Mouse (Mus musculus): Measurements from ENCODE around the gene Bcar1. TPM values are rescaled to one million over a fixed set of nuclear protein-coding genes. Genes with fewer than 3 reads are reported as not detected.

Bcar1 gene
- polyA plus RNA-seq, 1 experiment from 2014 or later: 22.6 TPM

DNA sequence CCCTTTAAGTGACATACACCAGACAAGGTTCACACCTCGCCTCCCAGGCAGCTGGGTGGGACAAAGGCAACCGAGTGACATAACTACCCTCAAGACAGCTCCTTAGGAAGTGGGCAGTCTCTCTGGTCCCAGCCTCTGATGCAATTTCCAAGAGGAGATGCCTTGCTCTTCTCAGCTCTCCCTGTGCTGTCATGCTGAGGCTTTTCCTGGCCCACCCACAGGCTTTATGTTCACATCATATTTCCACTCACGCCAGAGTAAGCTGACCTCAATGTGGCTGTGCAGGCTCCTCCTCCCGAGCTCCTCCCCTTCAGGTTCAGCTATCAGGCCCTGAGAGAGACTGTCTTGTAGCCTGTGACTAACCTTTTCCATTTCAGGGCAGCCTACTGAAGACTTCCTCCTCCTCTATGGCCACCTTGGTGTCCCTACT, 23.5 kb downstream of the Bcar1 start:
- H3K27ac ChIP-seq (replicated peaks): peak overlapping the region; percentile 40

DNA sequence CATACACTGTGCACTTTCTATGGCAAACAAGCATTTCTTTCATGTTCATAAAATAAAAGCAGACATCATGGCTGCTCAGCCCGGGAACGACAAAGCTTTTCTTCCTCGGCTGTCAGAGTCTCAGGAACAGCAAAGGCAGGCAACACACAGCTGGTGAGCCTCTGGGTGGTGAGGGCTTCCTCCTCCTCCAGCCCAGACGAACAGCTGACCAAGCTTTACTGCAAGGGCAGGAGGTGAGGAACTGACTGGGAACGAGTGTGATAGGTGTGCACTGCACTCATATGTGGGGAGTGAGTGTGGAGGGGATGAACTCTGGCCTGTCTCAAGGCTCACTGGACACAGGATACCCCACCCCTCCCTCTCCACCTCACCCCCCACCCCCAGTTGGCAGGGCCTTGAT, 24.7 kb downstream of the Bcar1 start:
- TF ChIP-seq EP300 (optimal IDR thresholded peaks at IDR 0.05) (no peak), CTCF (IDR thresholded peaks at IDR 0.05; ENCODE audit: low read depth) (no peak)
- Histone ChIP-seq H3K9me3 (ENCODE audit: control insufficient read depth, low read length) (no peaks in the 10 kb centered on the region), H3K36me3 (ENCODE audit: control insufficient read depth, insufficient read depth, low read length) (peaks cover 9% of the 10 kb centered on the region), H3K4me3 (ENCODE audit: low read depth, low read length) (no peak overlapping the region), H3K9ac (ENCODE audit: low read length) (no peak overlapping the region), H3K4me2 (replicated peaks; ENCODE audit: low read depth) (no peak overlapping the region), H3K27ac (replicated peaks) (peak overlapping the region; percentile 58; the same call in 1 of the 2 replicates), H3K4me1 (replicated peaks; ENCODE audit: control insufficient read depth, insufficient read depth) (peaks cover 9% of the 10 kb centered on the region), H3K27me3 (ENCODE audit: control insufficient read depth, insufficient read depth, low read length) (no peaks in the 10 kb centered on the region)
- ATAC-seq (ENCODE audit: low FRiP score, low TSS enrichment): no peak
- DNase-seq (ENCODE audit: low spot score): peak; percentile 15
- WGBS: 44% methylated on average over 5 of the region's 5 CpGs

More for the DNA sequence above, 23.5 kb downstream of the Bcar1 start:
- TF ChIP-seq EP300 (optimal IDR thresholded peaks at IDR 0.05) (no peak), CTCF (IDR thresholded peaks at IDR 0.05; ENCODE audit: low read depth) (no peak)
- Histone ChIP-seq H3K4me2 (replicated peaks; ENCODE audit: low read depth) (no peak overlapping the region), H3K9ac (ENCODE audit: low read length) (no peak overlapping the region), H3K9me3 (ENCODE audit: control insufficient read depth, low read length) (no peaks in the 10 kb centered on the region), H3K4me3 (ENCODE audit: low read depth, low read length) (no peak overlapping the region), H3K4me1 (replicated peaks; ENCODE audit: control insufficient read depth, insufficient read depth) (peaks cover 9% of the 10 kb centered on the region), H3K36me3 (ENCODE audit: control insufficient read depth, insufficient read depth, low read length) (peaks cover 7% of the 10 kb centered on the region), H3K27me3 (ENCODE audit: control insufficient read depth, insufficient read depth, low read length) (no peaks in the 10 kb centered on the region)
- ATAC-seq (ENCODE audit: low FRiP score, low TSS enrichment): peak; percentile 40
- 49% methylated on average over 4 of the region's 4 CpGs for WGBS
- peak; percentile 40 for DNase-seq (ENCODE audit: low spot score)

DNA sequence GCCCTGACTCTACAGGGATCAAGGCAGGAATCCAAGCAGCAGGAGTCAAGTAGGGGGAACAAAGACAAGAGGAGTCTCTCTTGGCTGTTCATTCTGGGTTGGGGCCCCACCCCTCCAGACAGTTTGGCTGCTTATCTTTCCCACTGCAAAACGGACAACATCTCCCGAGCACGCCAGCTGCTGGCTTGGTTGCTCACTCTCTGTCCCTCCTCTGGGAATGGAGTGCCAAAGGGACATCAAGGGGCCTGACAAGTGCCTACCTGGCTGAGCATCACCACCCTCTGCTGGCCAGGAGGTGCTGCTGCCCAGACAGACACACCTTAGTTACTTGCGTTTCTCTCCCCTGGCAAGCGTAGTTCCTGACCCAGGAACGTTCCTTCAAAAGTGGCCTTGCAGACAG, 25.7 kb downstream of the Bcar1 start:
- peaks cover 17% of the 10 kb centered on the region for H3K36me3 ChIP-seq (ENCODE audit: control insufficient read depth, insufficient read depth, low read length)
- peak; percentile 73 for TF ChIP-seq CTCF (IDR thresholded peaks at IDR 0.05; ENCODE audit: low read depth)
- TF ChIP-seq EP300 (optimal IDR thresholded peaks at IDR 0.05): no peak
- H3K9ac ChIP-seq (ENCODE audit: low read length): peak overlapping the region; percentile 61
- H3K4me2 ChIP-seq (replicated peaks; ENCODE audit: low read depth): peak overlapping the region; percentile 38; the same call in 1 of the 2 replicates
- no peaks in the 10 kb centered on the region for H3K9me3 ChIP-seq (ENCODE audit: control insufficient read depth, low read length)
- peaks cover 9% of the 10 kb centered on the region for H3K4me1 ChIP-seq (replicated peaks; ENCODE audit: control insufficient read depth, insufficient read depth)
- no peak overlapping the region for H3K4me3 ChIP-seq (ENCODE audit: low read depth, low read length)
- no peaks in the 10 kb centered on the region for H3K27me3 ChIP-seq (ENCODE audit: control insufficient read depth, insufficient read depth, low read length)
- 25% methylated on average over 6 of the region's 6 CpGs for WGBS
- ATAC-seq (ENCODE audit: low FRiP score, low TSS enrichment) (peak; percentile 58; the same call in 1 of the 2 replicates), DNase-seq (ENCODE audit: low spot score) (peak; percentile 70)
- peak overlapping the region; percentile 96 for H3K27ac ChIP-seq (replicated peaks)

DNA sequence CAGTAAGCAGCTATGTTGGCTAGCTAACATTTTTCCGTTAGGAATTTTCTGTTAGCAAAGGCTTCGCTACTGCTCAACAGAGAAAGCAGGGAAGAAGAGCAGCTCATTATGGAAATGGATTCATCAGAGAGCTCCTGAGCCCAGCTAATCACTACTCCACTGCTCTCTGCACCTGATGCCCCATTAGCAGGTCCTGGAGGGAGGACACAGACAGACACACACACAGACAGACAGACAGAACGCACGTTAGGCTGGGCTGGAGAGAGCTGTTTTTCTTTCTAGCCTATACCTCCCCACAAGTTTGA, 26.2 kb downstream of the Bcar1 start:
- no peak for DNase-seq (ENCODE audit: low spot score)

DNA sequence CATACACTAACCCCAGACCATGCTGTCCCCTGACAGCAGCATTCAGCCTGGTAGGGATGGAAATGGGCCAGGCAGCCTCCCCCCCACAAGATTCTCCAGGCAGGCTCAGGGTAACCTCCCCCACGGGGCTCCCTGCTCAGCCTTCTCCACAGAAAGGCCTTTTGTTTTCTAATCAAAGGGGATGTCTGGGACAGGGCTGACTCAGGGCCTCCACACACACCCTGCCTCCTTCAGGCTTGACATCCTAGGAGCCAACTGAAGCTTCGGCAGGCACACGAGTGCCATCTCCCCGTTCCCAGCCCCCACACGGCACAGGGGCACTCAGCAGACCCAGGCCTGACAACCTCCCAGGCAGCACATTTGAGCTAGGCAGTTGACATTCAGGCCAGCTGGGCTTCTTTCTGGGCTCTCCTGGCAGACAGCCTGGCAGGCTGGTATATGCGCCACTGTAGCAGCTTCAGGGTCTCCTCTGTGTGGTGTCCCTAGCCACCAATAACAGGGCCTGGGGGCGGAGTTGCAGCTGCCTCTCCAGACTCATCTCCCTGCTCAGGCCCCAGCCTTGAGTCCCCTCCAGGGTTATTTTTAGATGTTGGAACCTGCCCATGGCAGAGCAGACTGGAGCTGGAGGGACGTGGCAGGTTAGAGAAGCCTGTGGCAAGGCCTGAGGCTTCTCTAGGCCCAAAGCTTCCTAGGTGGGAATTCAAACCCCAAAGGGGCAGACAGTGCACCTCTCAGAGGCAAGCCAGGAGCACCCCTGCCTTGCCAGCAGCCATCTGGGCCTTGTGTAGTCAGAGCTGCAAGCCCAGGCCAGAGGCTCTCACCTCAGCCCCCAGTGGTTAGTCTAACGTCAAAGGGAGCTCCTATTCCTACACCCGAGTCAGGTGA, 26.8 kb downstream of the Bcar1 start:
- ATAC-seq (ENCODE audit: low FRiP score, low TSS enrichment) (peak; percentile 59), DNase-seq (ENCODE audit: low spot score) (peak; percentile 64)
- Histone ChIP-seq H3K9me3 (ENCODE audit: control insufficient read depth, low read length) (no peaks in the 10 kb centered on the region), H3K4me2 (replicated peaks; ENCODE audit: low read depth) (peak overlapping the region; percentile 38), H3K4me1 (replicated peaks; ENCODE audit: control insufficient read depth, insufficient read depth) (peaks cover 9% of the 10 kb centered on the region), H3K4me3 (ENCODE audit: low read depth, low read length) (no peak overlapping the region), H3K36me3 (ENCODE audit: control insufficient read depth, insufficient read depth, low read length) (peaks cover 22% of the 10 kb centered on the region), H3K27ac (replicated peaks) (peak overlapping the region; percentile 96), H3K9ac (ENCODE audit: low read length) (peak overlapping the region; percentile 61), H3K27me3 (ENCODE audit: control insufficient read depth, insufficient read depth, low read length) (no peaks in the 10 kb centered on the region)
- no peak for TF ChIP-seq EP300 (optimal IDR thresholded peaks at IDR 0.05)
- TF ChIP-seq CTCF (IDR thresholded peaks at IDR 0.05; ENCODE audit: low read depth): no peak
- 34% methylated on average over 10 of the region's 10 CpGs for WGBS

More for the DNA sequence above, 26.2 kb downstream of the Bcar1 start:
- peaks cover 19% of the 10 kb centered on the region for H3K36me3 ChIP-seq (ENCODE audit: control insufficient read depth, insufficient read depth, low read length)
- H3K4me1 ChIP-seq (replicated peaks; ENCODE audit: control insufficient read depth, insufficient read depth): peaks cover 9% of the 10 kb centered on the region
- H3K4me3 ChIP-seq (ENCODE audit: low read depth, low read length): no peak overlapping the region
- peak overlapping the region; percentile 61 for H3K9ac ChIP-seq (ENCODE audit: low read length)
- WGBS: 50% methylated on average over 4 of the region's 4 CpGs
- no peaks in the 10 kb centered on the region for H3K27me3 ChIP-seq (ENCODE audit: control insufficient read depth, insufficient read depth, low read length)
- peak overlapping the region; percentile 96 for H3K27ac ChIP-seq (replicated peaks)
- ATAC-seq (ENCODE audit: low FRiP score, low TSS enrichment): no peak
- H3K9me3 ChIP-seq (ENCODE audit: control insufficient read depth, low read length): no peaks in the 10 kb centered on the region
- no peak for TF ChIP-seq CTCF (IDR thresholded peaks at IDR 0.05; ENCODE audit: low read depth)
- no peak for TF ChIP-seq EP300 (optimal IDR thresholded peaks at IDR 0.05)
- H3K4me2 ChIP-seq (replicated peaks; ENCODE audit: low read depth): peak overlapping the region; percentile 38; the same call in 1 of the 2 replicates

DNA sequence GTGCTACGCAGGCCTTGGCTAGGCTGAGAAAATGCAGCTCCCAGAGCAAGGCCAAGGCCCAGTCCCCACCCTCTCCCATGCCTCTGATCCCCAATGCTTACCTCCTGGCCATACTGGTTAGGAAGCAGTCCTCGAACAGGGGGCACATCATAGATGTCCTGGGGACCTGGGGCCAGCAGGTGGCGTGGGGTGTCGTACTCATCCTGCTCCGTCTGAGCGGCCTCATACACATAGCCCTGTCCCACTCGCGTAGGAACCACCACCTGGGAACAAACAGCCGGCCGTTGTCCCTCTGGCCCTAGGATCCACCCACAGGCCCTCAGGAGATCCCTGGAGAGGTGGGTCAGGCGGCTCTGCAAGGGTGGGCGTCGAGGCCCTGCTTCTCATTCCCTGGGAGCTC, 28.1 kb downstream of the Bcar1 start:
- Histone ChIP-seq H3K27me3 (ENCODE audit: control insufficient read depth, insufficient read depth, low read length) (no peaks in the 10 kb centered on the region), H3K4me3 (ENCODE audit: low read depth, low read length) (no peak overlapping the region), H3K36me3 (ENCODE audit: control insufficient read depth, insufficient read depth, low read length) (peaks cover 23% of the 10 kb centered on the region), H3K4me2 (replicated peaks; ENCODE audit: low read depth) (no peak overlapping the region), H3K9ac (ENCODE audit: low read length) (no peak overlapping the region), H3K9me3 (ENCODE audit: control insufficient read depth, low read length) (no peaks in the 10 kb centered on the region), H3K27ac (replicated peaks) (no peak overlapping the region), H3K4me1 (replicated peaks; ENCODE audit: control insufficient read depth, insufficient read depth) (peaks cover 9% of the 10 kb centered on the region)
- no peak for ATAC-seq (ENCODE audit: low FRiP score, low TSS enrichment)
- TF ChIP-seq EP300 (optimal IDR thresholded peaks at IDR 0.05) (no peak), CTCF (IDR thresholded peaks at IDR 0.05; ENCODE audit: low read depth) (peak; percentile 37)
- WGBS: 85% methylated on average over 13 of the region's 13 CpGs
- DNase-seq (ENCODE audit: low spot score): peak; percentile 14

Data from stomach, postnatal 0 days (tissue).